Mouse (Mus musculus): ENCODE data around the gene Atpaf1. TPM values are rescaled to one million over a fixed set of nuclear protein-coding genes. Genes with fewer than 3 reads are reported as not detected.

Atpaf1 gene
- polyA plus RNA-seq, 1 experiment from 2014 or later = 43.2 TPM

- no peaks in the 10 kb centered on the region for H3K9me3 ChIP-seq (ENCODE audit: control insufficient read depth)
- H3K4me3 ChIP-seq (ENCODE audit: low read depth, low read length) = no peak overlapping the region
- no peaks in the 10 kb centered on the region for H3K4me1 ChIP-seq (replicated peaks; ENCODE audit: control insufficient read depth, insufficient read depth, low read length)
- H3K36me3 ChIP-seq (ENCODE audit: control insufficient read depth, insufficient read depth) = peaks cover 24% of the 10 kb centered on the region
- no peak overlapping the region for H3K9ac ChIP-seq (ENCODE audit: low read depth, low read length)
- no peak overlapping the region for H3K4me2 ChIP-seq (replicated peaks; ENCODE audit: low read depth)
- H3K27me3 ChIP-seq (replicated peaks; ENCODE audit: control insufficient read depth, insufficient read depth, low read length) = no peaks in the 10 kb centered on the region
- 55% methylated on average over 2 of the region's 2 CpGs for WGBS
- no peak for ATAC-seq
- no peak overlapping the region for H3K27ac ChIP-seq (ENCODE audit: low read depth, low read length)
- no peak for TF ChIP-seq CTCF (IDR thresholded peaks at IDR 0.05; ENCODE audit: low read depth)
Measured at GRCm38 (mm10) chr4:115846656-115847055, 62.0 kb downstream of the Atpaf1 start.

GRCm38 (mm10) chr4:115847377-115847776, 62.8 kb downstream of the Atpaf1 start:
- 53% methylated on average over 5 of the region's 5 CpGs for WGBS
- H3K4me2 ChIP-seq (replicated peaks; ENCODE audit: low read depth) = no peak overlapping the region
- H3K27me3 ChIP-seq (replicated peaks; ENCODE audit: control insufficient read depth, insufficient read depth, low read length) = no peaks in the 10 kb centered on the region
- H3K9me3 ChIP-seq (ENCODE audit: control insufficient read depth) = no peaks in the 10 kb centered on the region
- no peak overlapping the region for H3K9ac ChIP-seq (ENCODE audit: low read depth, low read length)
- no peak for ATAC-seq
- no peak for TF ChIP-seq CTCF (IDR thresholded peaks at IDR 0.05; ENCODE audit: low read depth)
- no peak overlapping the region for H3K27ac ChIP-seq (ENCODE audit: low read depth, low read length)
- H3K36me3 ChIP-seq (ENCODE audit: control insufficient read depth, insufficient read depth) = peaks cover 30% of the 10 kb centered on the region
- no peaks in the 10 kb centered on the region for H3K4me1 ChIP-seq (replicated peaks; ENCODE audit: control insufficient read depth, insufficient read depth, low read length)
- no peak overlapping the region for H3K4me3 ChIP-seq (ENCODE audit: low read depth, low read length)

GRCm38 (mm10) chr4:115848083-115848482, 63.5 kb downstream of the Atpaf1 start:
- no peak for ATAC-seq
- Histone ChIP-seq H3K4me1 (replicated peaks; ENCODE audit: control insufficient read depth, insufficient read depth, low read length) (no peaks in the 10 kb centered on the region), H3K36me3 (ENCODE audit: control insufficient read depth, insufficient read depth) (peaks cover 37% of the 10 kb centered on the region), H3K4me3 (ENCODE audit: low read depth, low read length) (no peak overlapping the region), H3K4me2 (replicated peaks; ENCODE audit: low read depth) (no peak overlapping the region), H3K27me3 (replicated peaks; ENCODE audit: control insufficient read depth, insufficient read depth, low read length) (no peaks in the 10 kb centered on the region), H3K9ac (ENCODE audit: low read depth, low read length) (no peak overlapping the region), H3K9me3 (ENCODE audit: control insufficient read depth) (no peaks in the 10 kb centered on the region), H3K27ac (ENCODE audit: low read depth, low read length) (no peak overlapping the region)
- no peak for TF ChIP-seq CTCF (IDR thresholded peaks at IDR 0.05; ENCODE audit: low read depth)
- whole genome bisulfite sequencing = 75% methylated on average over 1 of the region's 1 CpGs

- H3K9ac ChIP-seq (ENCODE audit: low read depth, low read length) = no peak overlapping the region
- TF ChIP-seq CTCF (IDR thresholded peaks at IDR 0.05; ENCODE audit: low read depth) = no peak
- H3K36me3 ChIP-seq (ENCODE audit: control insufficient read depth, insufficient read depth) = peaks cover 44% of the 10 kb centered on the region
- WGBS = 43% methylated on average over 8 of the region's 8 CpGs
- H3K9me3 ChIP-seq (ENCODE audit: control insufficient read depth) = no peaks in the 10 kb centered on the region
- H3K4me3 ChIP-seq (ENCODE audit: low read depth, low read length) = no peak overlapping the region
- H3K27me3 ChIP-seq (replicated peaks; ENCODE audit: control insufficient read depth, insufficient read depth, low read length) = no peaks in the 10 kb centered on the region
- H3K4me1 ChIP-seq (replicated peaks; ENCODE audit: control insufficient read depth, insufficient read depth, low read length) = no peaks in the 10 kb centered on the region
- H3K27ac ChIP-seq (ENCODE audit: low read depth, low read length) = peak overlapping the region; percentile 15; the same call in 1 of the 2 replicates
- peak; percentile 71; the same call in 1 of the 2 replicates for ATAC-seq
- no peak overlapping the region for H3K4me2 ChIP-seq (replicated peaks; ENCODE audit: low read depth)
Measured at GRCm38 (mm10) chr4:115848990-115849677, 64.5 kb downstream of the Atpaf1 start.

- Histone ChIP-seq H3K4me1 (replicated peaks; ENCODE audit: control insufficient read depth, insufficient read depth, low read length) (no peaks in the 10 kb centered on the region), H3K9me3 (ENCODE audit: control insufficient read depth) (no peaks in the 10 kb centered on the region), H3K36me3 (ENCODE audit: control insufficient read depth, insufficient read depth) (peaks cover 49% of the 10 kb centered on the region), H3K4me2 (replicated peaks; ENCODE audit: low read depth) (no peak overlapping the region), H3K4me3 (ENCODE audit: low read depth, low read length) (no peak overlapping the region), H3K27ac (ENCODE audit: low read depth, low read length) (no peak overlapping the region), H3K27me3 (replicated peaks; ENCODE audit: control insufficient read depth, insufficient read depth, low read length) (no peaks in the 10 kb centered on the region), H3K9ac (ENCODE audit: low read depth, low read length) (no peak overlapping the region)
- 90% methylated on average over 2 of the region's 2 CpGs for WGBS
- TF ChIP-seq CTCF (IDR thresholded peaks at IDR 0.05; ENCODE audit: low read depth) = no peak
- ATAC-seq = no peak
Measured at GRCm38 (mm10) chr4:115850111-115850510, 65.5 kb downstream of the Atpaf1 start.

GRCm38 (mm10) chr4:115850631-115851030, 66.0 kb downstream of the Atpaf1 start:
- Histone ChIP-seq H3K9me3 (ENCODE audit: control insufficient read depth) (no peaks in the 10 kb centered on the region), H3K4me1 (replicated peaks; ENCODE audit: control insufficient read depth, insufficient read depth, low read length) (no peaks in the 10 kb centered on the region), H3K27ac (ENCODE audit: low read depth, low read length) (no peak overlapping the region), H3K36me3 (ENCODE audit: control insufficient read depth, insufficient read depth) (peaks cover 49% of the 10 kb centered on the region), H3K4me3 (ENCODE audit: low read depth, low read length) (no peak overlapping the region), H3K27me3 (replicated peaks; ENCODE audit: control insufficient read depth, insufficient read depth, low read length) (no peaks in the 10 kb centered on the region), H3K9ac (ENCODE audit: low read depth, low read length) (no peak overlapping the region), H3K4me2 (replicated peaks; ENCODE audit: low read depth) (no peak overlapping the region)
- no peak for ATAC-seq
- WGBS = 40% methylated on average over 2 of the region's 2 CpGs
- TF ChIP-seq CTCF (IDR thresholded peaks at IDR 0.05; ENCODE audit: low read depth) = no peak
